Mouse (Mus musculus) telencephalon, adult 2 months (tissue): ENCODE measurements around the gene Chdh.

Experiments
- DNase-seq: peaks from one replicate; pipeline ENCODE4 v3.0.0-alpha.2; 2011; ENCODE audit warnings: low read depth, low spot score

Chdh gene

DNA sequence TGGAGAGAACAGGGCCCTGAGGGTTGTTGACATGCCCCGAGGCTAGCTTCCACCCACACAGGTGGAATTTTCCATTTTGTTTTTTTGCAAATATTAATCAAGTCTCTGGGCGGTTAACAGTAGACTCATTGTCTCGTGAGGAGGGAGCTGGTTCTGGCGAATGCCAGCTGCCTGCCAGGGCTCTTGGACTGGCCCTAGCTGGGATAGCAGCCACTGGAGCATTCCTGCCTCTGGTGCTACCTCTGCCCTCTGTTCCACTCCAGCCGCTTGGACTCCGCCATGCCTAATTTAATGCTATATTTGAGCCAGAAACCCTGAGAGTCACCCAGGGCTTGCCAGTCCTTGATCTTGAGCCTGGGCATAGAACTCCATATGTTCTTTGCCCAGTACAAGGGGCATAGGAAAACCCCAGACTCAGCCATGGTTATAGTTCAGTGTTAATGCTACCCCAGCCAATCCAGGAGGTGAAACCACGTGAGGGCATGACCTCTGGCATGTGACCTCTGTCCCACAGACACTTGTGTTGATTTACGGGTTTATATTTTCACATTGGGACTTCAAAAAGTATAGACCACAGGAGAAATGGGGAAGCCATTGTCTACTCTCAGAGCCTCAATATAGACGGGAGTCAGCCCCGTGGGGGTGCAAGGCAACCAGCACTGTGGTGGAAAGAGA lies 3.2 kb downstream of the Chdh start:
- DNase-seq, result no peak

DNA sequence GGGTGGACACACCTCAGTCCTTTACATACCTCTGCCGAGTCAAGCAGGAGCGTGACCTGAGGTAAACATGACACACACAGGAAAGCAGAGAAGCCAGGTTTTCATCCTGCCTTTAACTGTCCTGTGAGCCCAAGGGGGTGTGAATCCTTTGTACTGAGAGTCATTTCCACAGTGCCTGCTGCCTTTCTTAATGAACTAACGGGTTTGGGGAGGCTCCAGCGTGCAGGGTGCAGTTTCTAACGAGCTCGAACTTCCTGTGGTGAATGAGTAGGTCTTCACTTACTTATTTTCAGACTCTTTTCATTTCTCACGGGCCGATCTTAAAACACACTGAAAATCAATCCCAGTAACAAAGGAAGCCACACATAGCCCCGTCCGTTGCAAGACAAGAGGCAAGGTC lies 5.7 kb downstream of the Chdh start:
- DNase-seq, result no peak

DNA sequence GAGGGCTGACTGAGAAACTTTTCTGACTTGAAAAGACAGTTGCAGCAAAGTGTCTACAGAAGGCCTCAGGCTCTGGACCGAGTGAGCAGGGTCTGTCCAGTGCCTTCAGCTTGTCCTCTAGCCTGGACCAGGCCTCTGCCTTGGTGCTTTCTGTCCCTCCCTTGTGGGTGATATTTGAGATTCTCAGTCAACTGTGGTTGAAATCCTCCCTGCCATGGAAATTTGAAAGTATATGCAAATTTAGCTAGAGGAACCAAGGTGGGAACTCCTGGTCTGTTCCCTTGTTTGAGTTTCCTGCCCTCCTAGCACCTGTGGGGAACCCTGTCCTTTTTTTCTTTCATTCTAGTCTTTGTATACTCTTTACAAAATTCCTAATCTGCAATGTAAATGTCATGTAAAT lies 6.2 kb downstream of the Chdh start:
- no peak for DNase-seq

DNA sequence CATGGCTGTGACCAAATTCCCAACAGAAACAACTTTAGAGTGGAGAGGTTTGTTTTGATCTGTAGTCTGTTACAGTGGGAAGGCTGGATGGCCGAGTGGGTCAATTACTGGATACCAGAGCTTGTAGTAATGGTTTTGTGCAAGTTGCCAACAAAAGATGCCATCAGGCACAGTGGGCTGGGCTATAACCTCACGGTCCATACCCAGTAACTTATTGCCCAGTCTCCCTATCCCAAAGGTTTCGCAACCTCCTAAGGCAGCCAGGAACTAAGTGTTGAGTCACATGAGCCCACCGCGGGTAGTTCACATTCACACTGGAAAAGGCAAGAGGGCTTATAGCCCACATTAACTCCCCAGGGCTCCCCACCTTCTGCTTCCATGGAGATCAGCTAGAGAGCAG lies 7.8 kb downstream of the Chdh start:
- DNase-seq, result no peak

DNA sequence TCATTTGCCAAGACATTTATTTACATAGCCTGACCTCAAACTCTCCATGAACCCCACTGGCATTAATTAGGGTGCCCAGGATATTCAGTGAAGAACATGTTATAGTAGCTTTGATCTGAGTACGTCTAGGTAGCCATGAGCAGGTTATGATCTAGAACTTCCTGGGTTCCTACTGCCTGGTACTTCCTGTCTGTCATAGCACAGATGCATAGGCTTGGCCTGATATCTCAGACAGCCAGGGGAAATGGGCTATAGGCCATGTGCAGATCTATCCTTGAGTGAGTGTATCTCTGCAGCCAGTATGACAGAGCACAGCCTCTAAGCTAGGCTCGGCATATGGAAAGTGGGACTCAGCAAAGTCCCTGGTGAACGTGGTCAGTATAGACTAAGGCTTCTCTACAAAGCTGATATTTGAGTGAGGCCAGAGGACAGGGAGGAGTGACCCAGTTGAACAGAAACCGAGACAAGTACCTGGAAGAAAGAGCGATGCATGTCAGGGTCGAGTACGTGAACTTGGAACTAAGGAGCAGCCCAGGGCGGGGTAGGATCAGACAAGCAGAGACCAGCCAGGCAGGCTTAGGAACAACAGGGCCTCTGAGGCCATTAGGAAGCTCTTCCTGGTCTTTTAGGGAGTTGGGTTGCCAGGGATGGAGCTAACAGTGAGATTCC lies 9.1 kb downstream of the Chdh start:
- DNase-seq, result no peak

DNA sequence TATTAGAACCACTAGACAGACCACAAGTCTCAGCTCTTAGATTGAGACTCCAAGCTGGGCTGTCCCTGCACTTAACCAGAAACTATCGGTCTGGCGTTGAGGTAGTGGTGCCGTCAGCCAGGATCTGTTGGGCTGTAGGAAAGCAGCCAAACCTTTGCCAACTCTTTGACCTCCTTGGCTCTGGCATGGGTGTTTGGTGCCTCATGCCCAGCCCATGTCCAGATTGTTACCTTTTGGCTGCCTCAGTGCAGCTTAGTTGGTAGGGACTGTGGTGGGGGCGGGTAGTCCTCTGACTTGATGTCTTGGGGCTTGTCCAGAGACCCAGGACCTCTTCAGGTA lies 9.6 kb downstream of the Chdh start:
- DNase-seq, result no peak

DNA sequence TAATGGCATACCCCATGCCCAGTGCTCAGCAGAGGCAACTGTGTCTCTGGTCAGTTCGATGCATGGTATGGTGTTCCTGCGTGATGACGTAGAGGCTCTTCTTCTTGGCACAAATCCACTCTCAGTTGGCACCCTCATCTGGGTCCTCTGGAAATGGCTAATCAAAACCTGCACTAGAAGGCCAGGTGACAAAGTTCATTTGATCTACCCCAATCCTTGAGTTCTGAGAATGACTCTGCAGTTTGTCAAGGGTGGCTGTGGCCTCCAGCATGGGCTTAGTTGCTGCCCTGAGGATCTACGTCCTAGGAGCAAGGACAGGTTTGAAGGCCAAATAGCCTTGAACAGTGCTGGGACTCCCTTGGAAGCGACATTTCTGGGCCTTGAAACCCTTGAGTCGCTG lies 10.0 kb downstream of the Chdh start:
- DNase-seq, result no peak

DNA sequence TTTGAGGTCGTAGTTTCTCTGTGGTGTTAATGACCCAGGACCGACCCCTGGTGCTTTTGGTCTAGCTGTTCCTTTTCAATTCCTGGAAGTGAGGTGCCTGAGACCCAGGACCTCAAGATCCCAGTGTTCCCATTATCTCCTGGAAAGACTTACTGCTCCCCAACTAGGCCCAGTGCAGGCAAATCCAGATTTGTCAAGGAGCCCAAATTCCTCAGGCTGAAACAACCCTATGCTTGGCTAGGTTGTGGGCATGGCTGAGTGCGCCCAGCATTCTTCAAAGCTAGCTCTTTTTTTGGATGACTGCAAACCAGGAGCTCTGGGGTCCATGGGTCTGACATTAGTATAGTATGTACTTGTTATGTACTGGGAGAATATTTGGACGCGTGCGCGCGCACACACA lies 10.6 kb downstream of the Chdh start:
- DNase-seq, result no peak

DNA sequence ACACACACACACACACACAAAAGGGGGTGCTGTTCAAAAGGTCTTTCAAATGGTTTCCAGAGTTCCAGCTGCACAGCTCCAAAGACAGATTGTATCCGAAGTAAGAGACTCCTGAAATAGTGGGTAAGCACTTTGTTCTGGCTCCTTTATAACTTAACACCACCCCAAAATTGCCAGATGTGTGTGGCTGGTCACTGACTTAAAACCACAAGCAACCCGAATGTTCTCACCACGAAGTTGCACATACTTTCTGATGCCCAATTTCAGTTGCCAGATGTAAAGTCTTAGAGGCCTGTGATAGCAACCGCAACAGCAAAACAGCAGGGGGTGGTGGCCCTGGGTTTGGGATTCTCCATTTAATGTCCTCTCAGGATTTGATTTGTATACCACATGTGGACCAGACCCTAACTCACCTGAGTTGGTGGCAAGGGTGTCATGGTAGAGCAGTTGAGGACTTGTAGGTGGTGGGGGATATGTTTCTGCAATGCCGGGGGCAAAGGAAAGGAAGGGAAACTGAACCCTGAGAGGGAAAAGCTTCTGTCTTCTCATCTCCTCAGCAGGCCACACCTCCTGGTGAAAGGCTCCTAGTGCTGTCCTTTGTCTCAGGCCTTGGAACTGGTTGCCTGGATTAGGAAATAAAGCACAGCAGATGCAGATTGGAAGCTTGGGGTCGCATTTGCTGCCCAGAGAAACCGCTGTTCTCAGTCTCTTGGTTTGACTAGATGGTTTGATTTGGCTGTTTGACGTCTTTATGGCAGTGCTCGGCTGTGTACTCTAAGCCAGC lies 11.2 kb downstream of the Chdh start:
- no peak for DNase-seq

DNA sequence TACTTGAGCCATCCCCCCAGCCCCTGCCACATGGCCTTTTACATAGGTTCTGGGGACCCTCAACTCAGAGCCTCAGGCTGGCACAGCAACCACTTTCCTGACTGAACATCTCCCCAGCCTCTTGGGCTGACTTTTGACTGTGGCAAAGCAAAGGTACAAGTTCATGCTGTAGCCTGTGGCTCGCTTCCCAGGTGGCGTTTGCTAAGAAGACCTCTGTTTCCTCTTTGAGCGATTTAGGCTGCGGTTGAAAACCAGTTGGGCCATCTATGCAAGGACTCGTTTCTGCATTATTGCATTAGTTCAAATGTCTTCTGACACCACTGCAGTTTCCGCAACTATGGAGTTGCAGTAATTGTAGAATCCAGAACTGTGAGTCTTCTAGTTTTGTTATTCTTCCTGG lies 13.6 kb downstream of the Chdh start:
- DNase-seq, result no peak

DNA sequence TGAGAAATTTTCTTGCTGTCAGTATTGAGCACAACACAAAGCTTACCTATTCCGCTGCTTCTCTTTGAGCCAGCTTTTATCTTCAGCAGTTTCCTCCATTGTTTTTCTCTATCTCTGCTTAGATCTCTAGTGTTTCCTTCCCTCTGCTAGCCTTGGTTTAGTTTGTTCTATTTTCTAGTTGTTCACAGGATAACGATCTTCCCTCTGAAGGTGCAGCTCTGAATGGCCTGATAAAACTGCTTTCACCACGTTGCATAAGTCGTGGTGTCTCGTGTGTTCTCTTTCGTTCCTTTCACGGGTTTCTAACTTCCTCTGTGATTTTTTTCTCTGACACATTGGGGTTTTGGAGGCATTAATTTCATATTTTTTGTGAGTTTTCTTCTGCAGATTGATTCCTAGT lies 15.6 kb downstream of the Chdh start:
- DNase-seq, result no peak

DNA sequence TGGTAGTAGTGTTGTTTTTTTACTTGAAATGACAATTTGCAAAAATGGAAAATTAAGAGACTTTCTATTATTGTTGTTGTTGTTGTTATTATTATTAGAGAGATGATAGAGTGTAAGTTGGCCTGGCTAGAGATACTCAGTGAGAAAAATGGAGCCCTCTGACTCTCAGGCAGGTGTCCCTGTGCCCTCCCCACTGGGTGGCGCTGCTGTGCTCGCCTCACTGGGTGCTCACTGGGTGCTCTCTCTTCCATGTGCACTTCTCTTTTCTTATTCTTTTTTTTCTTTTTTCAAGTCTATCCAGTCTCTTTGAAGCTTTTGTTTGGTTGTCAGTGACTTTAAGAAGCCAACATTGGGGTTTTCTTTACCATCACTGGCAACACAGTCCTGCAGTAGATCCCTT lies 18.6 kb downstream of the Chdh start:
- no peak for DNase-seq

DNA sequence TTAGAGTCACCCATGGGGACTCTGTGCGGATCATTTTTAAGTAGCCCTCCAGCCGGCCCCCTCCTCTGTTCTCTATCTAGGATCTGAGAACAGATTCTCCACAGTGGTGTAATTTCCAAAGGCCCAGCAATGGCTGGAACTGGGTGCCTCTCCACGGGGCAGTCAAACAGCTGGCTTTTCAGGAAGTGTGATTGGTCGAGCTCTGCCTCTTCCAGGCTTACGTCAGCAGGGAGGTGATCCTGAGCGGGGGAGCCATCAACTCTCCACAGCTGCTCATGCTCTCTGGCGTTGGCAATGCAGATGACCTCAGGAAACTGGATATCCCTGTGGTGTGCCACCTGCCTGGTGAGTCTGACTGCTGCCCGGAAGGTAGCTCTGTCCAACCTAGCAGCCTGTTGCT lies 24.6 kb downstream of the Chdh start:
- DNase-seq, result no peak

DNA sequence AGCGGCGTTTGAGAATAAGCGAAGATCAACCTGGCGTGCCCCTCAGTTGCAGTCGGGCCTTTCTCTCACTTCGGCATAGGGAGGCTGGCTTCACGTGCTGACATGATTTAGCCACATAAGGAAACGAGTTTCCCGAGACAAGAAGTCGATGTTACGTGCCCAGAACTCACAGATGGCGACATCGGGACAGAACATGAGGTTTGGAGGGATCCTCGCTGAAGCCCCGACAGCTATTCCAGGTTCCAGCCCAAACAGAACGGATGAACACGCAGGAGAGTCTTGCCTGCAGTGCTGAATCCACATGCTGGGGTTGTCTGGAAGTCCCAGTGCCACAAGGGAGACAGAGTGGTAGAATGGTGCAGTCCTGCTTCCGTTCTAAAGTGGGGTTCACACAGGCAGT lies 29.6 kb downstream of the Chdh start:
- peak; percentile 28 for DNase-seq

DNA sequence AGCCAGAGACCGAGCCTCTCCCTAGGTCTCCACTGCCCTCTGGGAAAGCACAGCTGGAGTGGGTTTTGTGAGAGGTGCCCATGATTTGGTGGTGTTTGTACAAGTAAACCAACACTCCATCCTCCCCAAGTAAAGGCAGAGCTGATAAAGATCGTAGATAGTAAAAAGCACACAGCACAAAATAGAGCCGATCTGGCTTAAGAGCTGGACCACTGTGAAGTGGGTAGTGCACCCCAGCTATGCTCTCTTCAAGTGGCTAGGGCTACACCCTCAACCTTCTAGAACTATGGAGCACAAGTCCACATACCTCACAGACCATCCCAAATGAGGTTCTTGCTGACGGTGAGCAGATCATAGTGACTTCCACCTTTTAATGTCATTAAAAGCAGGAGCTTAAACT lies 30.6 kb downstream of the Chdh start:
- no peak for DNase-seq

DNA sequence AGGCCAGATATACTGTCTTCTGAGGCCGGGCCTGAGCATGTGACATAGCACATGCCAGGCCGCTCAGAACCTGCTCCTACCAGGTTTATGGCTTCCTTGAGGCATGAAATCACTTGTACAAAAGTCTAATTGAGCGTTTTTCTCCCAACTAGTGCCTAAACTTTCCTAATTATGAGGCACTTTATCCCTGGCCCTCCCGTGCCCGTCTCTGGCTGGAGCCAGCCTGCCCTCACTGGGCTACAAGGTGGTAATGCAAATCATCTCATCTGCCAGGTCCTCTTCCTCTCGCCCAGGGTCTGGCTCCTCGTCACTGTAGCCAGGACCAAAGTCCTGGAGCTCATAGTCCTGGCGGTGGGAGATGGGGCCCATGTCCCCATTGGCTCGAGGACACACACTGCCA lies 33.0 kb downstream of the Chdh start:
- no peak for DNase-seq

DNA sequence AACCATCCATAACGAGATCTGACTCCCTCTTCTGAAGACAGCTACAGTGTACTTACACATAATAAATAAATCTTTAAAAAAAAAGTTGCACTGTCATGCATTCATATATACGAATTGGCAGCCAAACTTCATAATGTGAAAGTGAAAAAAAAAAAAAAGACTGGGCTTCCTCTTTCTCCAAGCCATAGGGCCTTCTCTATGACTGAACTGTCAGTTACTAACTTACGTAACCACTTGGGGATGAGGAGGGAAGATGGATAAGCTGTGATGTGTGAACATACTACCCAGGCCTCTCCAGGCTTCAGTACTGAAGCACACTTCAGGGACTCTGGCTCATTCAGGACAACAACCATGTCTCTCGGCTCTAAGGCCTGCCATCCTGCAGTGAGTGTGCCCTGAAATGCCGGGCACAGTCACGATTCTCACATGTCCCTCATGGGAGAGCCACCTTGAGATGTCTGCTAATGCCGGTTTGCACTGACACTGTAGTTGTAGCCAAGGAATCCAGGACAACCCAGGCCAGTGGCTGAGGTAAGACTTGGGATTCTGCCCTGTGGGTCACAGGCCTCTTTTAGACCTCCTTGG lies 34.6 kb downstream of the Chdh start:
- no peak for DNase-seq

DNA sequence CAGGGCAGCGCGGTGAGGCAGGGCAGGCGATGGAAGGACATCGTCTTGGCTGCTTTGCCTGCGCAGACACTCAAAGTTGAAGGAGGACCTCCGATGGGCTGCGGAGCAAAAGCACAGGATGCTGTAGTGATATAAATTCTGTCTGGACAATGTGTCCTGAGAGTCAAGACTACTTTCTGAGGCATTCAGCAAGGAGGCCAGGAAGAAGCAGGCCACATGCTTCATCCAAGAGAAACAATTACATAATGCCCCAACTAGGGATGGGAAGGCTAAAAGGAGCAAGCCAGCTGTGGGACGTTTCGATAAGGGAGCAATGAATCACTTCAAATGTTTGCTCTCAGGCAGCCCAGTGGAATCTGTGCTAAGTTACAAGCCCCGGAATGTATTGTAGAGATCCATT lies 36.4 kb downstream of the Chdh start:
- no peak for DNase-seq

DNA sequence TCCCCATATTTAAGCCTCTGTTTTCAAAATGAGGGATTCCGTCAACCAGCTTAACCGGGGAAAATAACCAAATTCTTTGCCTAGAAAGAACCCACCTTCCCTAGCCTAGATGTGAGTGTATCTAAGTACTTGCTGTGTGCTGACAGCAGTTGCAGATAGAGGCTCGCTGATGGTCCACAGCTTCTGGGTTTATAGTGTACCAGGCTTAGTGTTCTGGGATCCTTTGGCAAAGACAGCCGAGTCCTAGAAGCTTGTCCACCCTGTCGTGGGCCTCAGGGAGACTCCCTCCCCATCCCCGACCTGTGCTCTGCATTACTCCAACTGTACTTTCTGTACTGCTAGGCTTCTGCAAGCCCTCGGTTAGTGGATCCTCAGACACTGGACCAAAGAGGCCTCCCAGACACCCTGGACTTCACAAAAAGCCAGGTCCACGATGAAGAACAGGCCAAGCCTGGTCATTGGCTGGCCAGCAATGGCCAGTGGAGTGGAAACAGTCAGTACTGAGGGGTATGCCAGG lies 36.9 kb downstream of the Chdh start:
- no peak for DNase-seq

DNA sequence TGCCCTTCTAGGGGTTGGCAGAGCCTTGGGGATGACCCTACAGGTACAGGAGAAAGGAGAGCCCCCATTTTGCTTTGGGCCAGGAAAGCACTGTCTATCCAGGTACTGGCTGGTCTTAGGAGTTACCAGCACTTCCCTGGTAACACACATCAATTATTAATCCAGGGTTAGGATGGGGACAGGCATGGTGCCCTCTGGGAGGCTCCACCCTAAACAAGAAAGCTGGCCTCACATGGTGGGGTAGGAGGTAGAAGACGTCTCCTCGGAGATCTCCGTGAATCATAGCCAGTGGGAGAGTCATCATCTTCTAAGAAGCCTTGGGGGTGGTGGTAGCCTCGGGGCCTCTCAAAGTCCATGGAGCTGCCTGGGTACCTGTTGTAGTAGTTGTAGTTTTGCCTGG lies 38.2 kb downstream of the Chdh start:
- DNase-seq, result no peak

DNA sequence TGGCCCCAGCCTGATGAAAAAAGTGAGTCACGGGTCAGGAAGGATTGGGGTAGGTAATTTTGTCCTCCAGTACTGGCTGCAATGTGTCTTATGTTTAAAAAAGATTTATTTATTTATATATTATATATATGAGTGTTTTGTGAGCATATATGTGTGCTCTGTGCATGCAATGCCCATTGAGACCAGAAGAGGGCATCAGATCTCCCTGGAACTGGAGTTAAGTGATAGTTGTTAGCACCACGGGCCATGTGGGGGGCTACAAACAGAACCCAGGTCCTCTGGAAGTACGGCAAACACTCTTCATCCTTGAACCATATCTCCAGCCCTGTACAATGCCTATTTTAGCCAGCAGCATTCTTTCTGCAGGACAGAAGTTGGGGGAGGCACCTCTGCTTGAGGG lies 39.2 kb downstream of the Chdh start:
- no peak for DNase-seq

DNA sequence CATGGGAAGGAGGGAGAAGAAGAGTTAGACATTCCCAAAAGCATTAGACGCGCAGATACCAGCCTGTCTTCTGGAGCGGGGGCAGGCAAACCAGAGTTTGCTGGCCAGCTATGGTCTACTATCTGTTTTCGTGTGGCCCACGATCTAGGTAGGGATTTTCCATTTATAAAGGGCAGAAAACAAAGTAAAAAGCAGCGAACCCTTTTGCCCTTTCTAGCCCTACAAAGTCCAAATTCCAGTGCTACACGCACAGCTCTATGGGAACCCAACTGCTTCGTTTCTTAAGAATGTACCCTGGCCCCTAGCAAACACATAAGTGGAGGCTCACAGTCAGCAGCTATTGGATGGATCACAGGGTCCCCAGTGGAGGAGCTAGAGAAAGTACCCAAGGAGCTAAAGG lies 41.5 kb downstream of the Chdh start:
- no peak for DNase-seq

DNA sequence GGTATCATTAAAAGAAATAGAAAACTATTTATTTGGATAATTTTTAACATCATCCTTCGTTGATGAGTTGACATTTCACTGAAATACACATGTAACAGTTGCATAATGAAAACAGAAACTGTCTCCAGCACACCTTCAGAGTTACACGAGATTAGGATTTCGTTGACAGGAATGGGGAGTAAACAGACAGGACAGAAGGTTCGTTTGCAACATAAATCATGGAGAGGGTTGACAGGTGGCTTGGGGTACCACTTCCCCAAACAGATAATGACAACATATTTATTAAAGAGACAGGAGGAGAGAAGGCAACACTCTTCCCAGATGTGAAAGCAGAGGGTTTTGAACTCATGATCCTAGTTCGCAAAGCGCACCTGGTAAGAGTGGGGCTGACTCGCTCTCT lies 46.1 kb downstream of the Chdh start:
- DNase-seq, result no peak
